Mouse (Mus musculus) megakaryocyte, embryonic 14.5 days (primary cell): ENCODE results near the gene Rmi2. TPM values are rescaled to one million over a fixed set of nuclear protein-coding genes. Genes with fewer than 3 reads are reported as not detected.
A peak's percentile ranks its signal among the peaks of the same experiment; 100 is the strongest.

Experiments used
- H3K27me3 ChIP-seq: replicated peaks from 2 replicates; pipeline ENCODE3; 2012; ENCODE audit warnings: inconsistent platforms
- H3K36me3 ChIP-seq: replicated peaks from 2 replicates; pipeline ENCODE3; 2012; ENCODE audit warnings: low read length, inconsistent platforms, mixed read lengths
- H3K4me1 ChIP-seq: 2 replicates; pipeline ENCODE4 v1.6.1; 2012; ENCODE audit warnings: inconsistent platforms
- H3K4me3 ChIP-seq: replicated peaks from 2 replicates; pipeline ENCODE3; 2012; ENCODE audit warnings: moderate library complexity, mild to moderate bottlenecking, inconsistent platforms
- H3K9me3 ChIP-seq: 2 replicates; pipeline ENCODE4 v1.6.1; 2012; ENCODE audit warnings: inconsistent platforms
- FLI1 ChIP-seq: IDR thresholded peaks from 2 replicates; pipeline ENCODE4 v1.6.1; 2012; ENCODE audit warnings: low read length, inconsistent platforms, mixed read lengths
- GATA1 ChIP-seq: IDR thresholded peaks from 3 replicates; pipeline ENCODE4 v1.6.1; 2012; ENCODE audit warnings: mixed read lengths, low read length, inconsistent platforms, borderline replicate concordance
- polyA plus RNA-seq: library from polyadenylated mRNA; stranded (reverse); fragments of >175 nt; gene quantifications from 2 replicates; pipeline ENCODE4 v1.2.3, GENCODE M21; 2012; ENCODE audit warnings: low replicate concordance; ENCODE audit not compliant: insufficient read depth

The Rmi2 gene
- polyA plus RNA-seq, 1 experiment, result 0.60 TPM

DNA sequence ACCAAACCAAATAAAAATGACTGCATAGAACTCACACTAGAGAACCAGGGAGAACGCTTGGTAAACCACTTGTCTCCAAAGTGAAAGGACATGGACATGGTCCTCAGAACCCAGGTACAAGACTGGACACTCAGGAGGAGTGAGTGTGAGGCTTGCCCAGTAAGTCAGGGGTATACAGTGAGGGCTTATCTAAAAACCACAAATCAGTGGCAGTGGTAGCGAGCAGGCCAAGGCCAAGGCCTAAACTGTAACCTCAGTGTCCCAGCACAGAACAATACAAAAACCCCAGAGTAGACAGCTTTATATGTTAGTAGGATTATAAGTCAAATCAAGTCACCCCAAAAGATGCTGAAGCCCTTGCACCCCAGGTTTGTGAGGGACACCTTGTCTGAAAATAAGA, 76.2 kb downstream of the Rmi2 start:
- peaks cover 5% of the 10 kb centered on the region for H3K9me3 ChIP-seq
- H3K4me3 ChIP-seq, result no peak overlapping the region
- TF ChIP-seq FLI1 (no peak), GATA1 (no peak)
- no peaks in the 10 kb centered on the region for H3K36me3 ChIP-seq
- H3K27me3 ChIP-seq, result peaks cover 64% of the 10 kb centered on the region
- H3K4me1 ChIP-seq, result peaks cover 16% of the 10 kb centered on the region

DNA sequence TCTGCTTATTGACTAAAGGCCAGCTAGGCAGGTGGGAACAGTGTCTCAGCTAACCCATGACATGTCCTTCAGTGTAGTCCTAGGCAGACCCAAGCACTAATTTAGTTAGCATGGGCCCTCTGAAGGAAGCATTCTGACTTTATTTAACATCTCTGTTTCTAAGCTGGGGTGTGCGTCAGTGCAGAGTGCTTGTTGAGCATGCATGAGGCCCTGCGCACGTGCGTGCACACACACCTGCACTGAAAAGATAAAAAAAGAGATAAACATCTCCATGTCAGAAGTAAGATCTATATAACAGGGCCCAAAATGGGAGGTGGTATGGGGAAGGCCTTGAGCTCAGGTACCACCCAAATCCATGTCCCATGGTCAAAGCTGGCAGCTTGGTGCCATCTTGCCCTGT, 80.2 kb downstream of the Rmi2 start:
- Histone ChIP-seq H3K4me3 (no peak overlapping the region), H3K9me3 (no peaks in the 10 kb centered on the region), H3K4me1 (peaks cover 4% of the 10 kb centered on the region; the same call in 1 of the 2 replicates), H3K27me3 (peaks cover 64% of the 10 kb centered on the region), H3K36me3 (no peaks in the 10 kb centered on the region)
- TF ChIP-seq GATA1 (no peak), FLI1 (no peak)

- Histone ChIP-seq H3K4me1 (peaks cover 12% of the 10 kb centered on the region), H3K4me3 (no peak overlapping the region), H3K36me3 (no peaks in the 10 kb centered on the region), H3K9me3 (no peaks in the 10 kb centered on the region), H3K27me3 (peaks cover 56% of the 10 kb centered on the region)
- TF ChIP-seq FLI1 (no peak), GATA1 (no peak)
Observed at GRCm38 (mm10) chr16:10916271-10916670, 81.4 kb downstream of the Rmi2 start.

DNA sequence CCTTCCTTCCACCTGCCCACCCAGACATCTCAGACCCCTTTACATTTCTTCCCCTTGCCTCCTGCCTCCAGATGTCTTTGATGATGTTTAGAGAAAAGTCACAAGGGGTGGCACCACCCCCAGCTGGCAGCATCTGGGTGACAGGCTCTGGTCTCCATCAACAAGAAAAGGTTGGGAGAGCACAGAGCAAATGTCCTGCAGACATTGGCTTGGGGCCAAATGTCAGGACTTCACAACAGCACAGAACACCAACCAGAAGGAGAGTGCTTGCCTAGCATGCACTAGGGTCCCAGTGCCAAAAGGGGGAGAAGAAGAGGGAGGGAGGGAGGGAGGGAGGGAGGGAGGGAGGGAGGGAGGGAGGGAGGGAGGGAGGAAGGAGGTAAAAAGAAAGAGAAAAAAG, 85.0 kb downstream of the Rmi2 start:
- H3K4me1 ChIP-seq, result peaks cover 22% of the 10 kb centered on the region
- H3K4me3 ChIP-seq, result no peak overlapping the region
- H3K27me3 ChIP-seq, result peaks cover 35% of the 10 kb centered on the region
- no peaks in the 10 kb centered on the region for H3K9me3 ChIP-seq
- TF ChIP-seq FLI1 (no peak), GATA1 (no peak)
- no peaks in the 10 kb centered on the region for H3K36me3 ChIP-seq

DNA sequence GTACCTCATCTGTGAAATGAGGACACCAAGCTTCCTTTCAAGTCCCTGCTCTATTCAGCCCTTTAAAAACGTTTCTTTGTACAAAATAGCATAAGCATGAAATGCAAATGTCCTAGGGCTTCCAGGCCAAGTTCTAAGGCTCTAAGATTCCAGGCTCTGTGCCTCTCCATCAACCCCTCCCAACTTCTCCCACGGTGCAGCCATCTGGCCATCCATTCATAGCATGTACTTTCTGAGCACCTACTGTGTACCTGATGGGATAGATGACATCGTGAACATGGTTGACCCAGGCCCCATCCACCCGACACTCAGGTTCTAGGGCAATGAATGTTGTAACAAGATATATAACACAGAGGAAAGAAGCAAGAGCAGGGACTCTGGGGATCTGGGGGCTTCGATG, 88.7 kb downstream of the Rmi2 start:
- H3K4me3 ChIP-seq, result no peak overlapping the region
- no peak for TF ChIP-seq FLI1
- no peak for TF ChIP-seq GATA1
- H3K27me3 ChIP-seq, result peaks cover 36% of the 10 kb centered on the region
- H3K36me3 ChIP-seq, result no peaks in the 10 kb centered on the region
- H3K4me1 ChIP-seq, result peaks cover 22% of the 10 kb centered on the region
- no peaks in the 10 kb centered on the region for H3K9me3 ChIP-seq

GRCm38 (mm10) chr16:10925591-10926180, 90.8 kb downstream of the Rmi2 start:
- no peak for TF ChIP-seq FLI1
- TF ChIP-seq GATA1, result no peak
- Histone ChIP-seq H3K4me3 (no peak overlapping the region), H3K4me1 (peaks cover 25% of the 10 kb centered on the region), H3K9me3 (peaks cover 7% of the 10 kb centered on the region), H3K27me3 (peaks cover 31% of the 10 kb centered on the region), H3K36me3 (no peaks in the 10 kb centered on the region)

- Histone ChIP-seq H3K4me3 (no peak overlapping the region), H3K36me3 (no peaks in the 10 kb centered on the region), H3K4me1 (peaks cover 13% of the 10 kb centered on the region), H3K9me3 (peaks cover 15% of the 10 kb centered on the region), H3K27me3 (peaks cover 31% of the 10 kb centered on the region)
- TF ChIP-seq FLI1 (no peak), GATA1 (no peak)
Observed at GRCm38 (mm10) chr16:10927026-10927425, 92.2 kb downstream of the Rmi2 start.

DNA sequence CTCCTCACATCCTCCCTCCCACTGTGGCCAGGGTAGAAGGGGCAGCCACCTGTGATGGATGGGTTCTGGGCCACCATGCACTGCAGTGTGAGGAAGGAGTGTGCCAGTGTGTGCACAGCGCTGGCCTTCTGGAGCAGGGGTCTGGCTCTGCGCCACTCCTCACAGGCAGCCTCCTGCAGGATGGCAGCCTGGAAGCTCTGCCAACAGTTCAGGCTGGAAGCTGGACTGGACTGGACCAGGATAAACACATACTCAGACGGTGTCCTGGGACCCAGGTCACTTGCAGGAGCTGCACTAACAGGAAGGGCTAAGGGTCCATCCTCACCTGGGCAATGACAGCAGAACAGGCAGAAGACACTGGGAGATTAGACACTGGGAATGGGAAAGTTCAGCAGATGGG, 98.5 kb downstream of the Rmi2 start:
- no peaks in the 10 kb centered on the region for H3K36me3 ChIP-seq
- peaks cover 34% of the 10 kb centered on the region for H3K27me3 ChIP-seq
- H3K4me3 ChIP-seq, result peak overlapping the region; percentile 38
- H3K4me1 ChIP-seq, result peaks cover 47% of the 10 kb centered on the region
- H3K9me3 ChIP-seq, result peaks cover 15% of the 10 kb centered on the region
- TF ChIP-seq FLI1 (no peak), GATA1 (no peak)

- Histone ChIP-seq H3K4me1 (peaks cover 48% of the 10 kb centered on the region), H3K27me3 (peaks cover 31% of the 10 kb centered on the region), H3K4me3 (peak overlapping the region; percentile 24), H3K36me3 (no peaks in the 10 kb centered on the region), H3K9me3 (peaks cover 15% of the 10 kb centered on the region)
- TF ChIP-seq FLI1 (no peak), GATA1 (no peak)
Observed at GRCm38 (mm10) chr16:10934047-10934446, 99.2 kb downstream of the Rmi2 start.

DNA sequence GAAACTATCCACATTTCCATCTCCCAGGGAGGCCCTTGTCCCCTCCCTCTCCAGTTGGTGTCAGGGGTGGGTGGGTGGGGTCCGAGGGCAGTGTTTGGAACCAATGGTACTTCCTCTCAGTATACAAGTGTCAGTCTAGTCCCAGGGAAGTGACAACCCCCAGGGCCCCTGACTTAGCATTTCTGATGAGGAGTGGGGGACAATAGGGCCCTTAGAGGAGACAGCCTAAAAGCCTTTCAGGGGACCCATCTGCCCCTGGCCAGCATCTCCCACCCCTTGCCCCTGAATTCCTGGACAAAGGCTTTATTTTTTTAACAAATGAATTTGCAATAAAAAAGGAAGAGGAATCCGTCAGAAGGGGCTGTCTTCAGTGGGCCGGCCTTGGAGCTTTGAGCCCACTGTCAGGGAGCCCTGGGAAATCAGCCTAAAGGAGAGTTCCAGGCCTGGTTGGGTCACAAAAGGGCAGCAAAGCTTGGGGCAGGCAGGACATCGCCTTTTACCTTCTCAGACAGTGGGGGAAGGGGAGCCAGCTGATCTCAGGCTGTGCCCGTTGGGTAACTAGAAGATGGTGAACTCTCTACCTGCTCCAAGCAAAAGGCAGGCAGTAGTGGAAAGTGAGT, 102.0 kb downstream of the Rmi2 start:
- TF ChIP-seq GATA1 (no peak), FLI1 (no peak)
- Histone ChIP-seq H3K9me3 (no peaks in the 10 kb centered on the region), H3K36me3 (no peaks in the 10 kb centered on the region), H3K27me3 (peaks cover 27% of the 10 kb centered on the region), H3K4me1 (peaks cover 53% of the 10 kb centered on the region), H3K4me3 (no peak overlapping the region)
